Mouse (Mus musculus) cortical plate, adult 2 months (tissue): Measurements from ENCODE around the gene Pdia4. TPM values are rescaled to one million over a fixed set of nuclear protein-coding genes. Genes with fewer than 3 reads are reported as not detected.
"Not testable (repeated sequence)": the region's sequence is repeated elsewhere in the genome, so short reads cannot be mapped to it uniquely, and the experiment has no call there.

Experiments used
- H3K27ac ChIP-seq: fragments of 200-500 bp; 2 replicates; pipeline ENCODE4 v1.5.1; 2012; ENCODE audit warnings: low read length, control low read depth, inconsistent platforms; ENCODE audit not compliant: insufficient read depth
- H3K4me1 ChIP-seq: fragments of 200-500 bp; 2 replicates; pipeline ENCODE4 v1.6.1; 2011; ENCODE audit warnings: low read length; ENCODE audit not compliant: control insufficient read depth, insufficient read depth
- H3K4me3 ChIP-seq: fragments of 200-500 bp; 2 replicates; pipeline ENCODE4 v1.5.1; 2011; ENCODE audit warnings: mild to moderate bottlenecking, low read length, control low read depth; ENCODE audit not compliant: insufficient read depth
- polyA plus RNA-seq: library from polyadenylated mRNA; depleted of rRNA; stranded (reverse); fragments of >200 nt; gene quantifications from 2 replicates; pipeline ENCODE4 v1.2.3, GENCODE M21; 2012; rRNA removed

The Pdia4 gene
- polyA plus RNA-seq, 1 experiment, result 33.2 TPM

GRCm38 (mm10) chr6:47757429-47757828, 55.8 kb downstream of the Pdia4 start:
- H3K27ac ChIP-seq, H3K4me3 ChIP-seq, H3K4me1 ChIP-seq: not testable (repeated sequence)

GRCm38 (mm10) chr6:47753144-47753543, 60.1 kb downstream of the Pdia4 start:
- not testable (repeated sequence) for H3K4me3 ChIP-seq, H3K27ac ChIP-seq, H3K4me1 ChIP-seq

GRCm38 (mm10) chr6:47748306-47748705, 64.9 kb downstream of the Pdia4 start:
- not testable (repeated sequence) for H3K27ac ChIP-seq, H3K4me1 ChIP-seq, H3K4me3 ChIP-seq

GRCm38 (mm10) chr6:47747886-47748285, 65.3 kb downstream of the Pdia4 start:
- not testable (repeated sequence) for H3K4me1 ChIP-seq, H3K4me3 ChIP-seq, H3K27ac ChIP-seq

Other genes starting within 250 kb of the Pdia4 start
- 16.3 and 16.6 TPM in 2 replicates for gene Ezh2, start 218.1 kb downstream of the Pdia4 start, polyA plus RNA-seq
- gene Zfp786, start 17.4 kb upstream of the Pdia4 start, polyA plus RNA-seq, result 2.0 and 2.3 TPM in 2 replicates
- gene Zfp398, start 22.2 kb upstream of the Pdia4 start, polyA plus RNA-seq, result 14.2 and 14.6 TPM in 2 replicates
- gene Zfp282, start 63.8 kb upstream of the Pdia4 start, polyA plus RNA-seq, result 10.0 TPM in 2 replicates
- gene Zfp212, start 107.0 kb upstream of the Pdia4 start, polyA plus RNA-seq, result 11.1 and 11.2 TPM in 2 replicates
- 27.1 and 30.9 TPM in 2 replicates for gene Zfp956, start 140.0 kb upstream of the Pdia4 start, polyA plus RNA-seq
- gene Zfp777, start 235.5 kb upstream of the Pdia4 start, polyA plus RNA-seq, result 18.1 and 18.9 TPM in 2 replicates